Mouse (Mus musculus) thymus, postnatal 4 days (tissue): ENCODE measurements at regions not wholly inside any gene's neighbourhood (a gene's known extent, or its start where the extent isn't known, plus 50 kb on each side); places are given as distances from the start of the nearest gene placed in this dataset.
A peak's percentile ranks its signal among the peaks of the same experiment; 100 is the strongest.

ENCODE experiments used
- DNase-seq: peaks from one replicate; pipeline ENCODE4 v3.0.0; 2021

DNA sequence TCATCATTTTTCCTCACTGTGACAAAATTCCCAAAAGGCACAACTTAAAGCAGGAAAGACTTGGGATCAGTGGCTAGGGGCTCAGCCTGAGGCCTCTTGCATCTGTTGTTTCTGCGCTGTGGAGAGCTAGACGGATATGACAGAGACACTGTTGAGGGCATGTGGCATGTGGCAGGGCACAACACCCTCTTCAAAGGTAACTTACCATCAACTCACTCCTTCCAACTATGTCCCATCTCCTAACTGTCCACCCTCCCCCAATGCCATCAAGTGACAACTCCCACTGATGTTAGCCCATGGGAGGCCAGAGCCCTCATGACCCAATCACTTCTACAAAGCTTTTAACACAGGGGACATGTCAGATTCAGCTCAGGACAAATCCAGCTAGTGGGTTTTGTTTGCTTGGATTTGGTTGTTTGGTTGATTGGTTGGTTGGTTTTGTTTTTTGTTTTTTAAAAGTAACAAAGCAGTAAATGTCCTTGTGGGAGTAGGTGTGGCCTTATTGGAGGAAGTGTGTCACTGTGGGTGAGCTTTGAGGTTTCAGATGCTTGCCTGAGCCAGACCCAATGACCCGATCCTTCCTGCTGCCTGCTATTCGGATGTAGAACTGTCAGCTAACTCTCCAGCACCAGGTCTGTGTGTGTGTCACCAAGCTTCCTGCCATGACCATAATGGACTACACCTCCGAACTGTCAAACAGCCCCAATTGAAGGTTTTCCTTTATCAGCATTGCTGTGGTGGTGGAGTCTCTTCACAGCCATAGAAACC is 53.2 kb upstream of the Lef1 start:
- peak; percentile 41 for DNase-seq

DNA sequence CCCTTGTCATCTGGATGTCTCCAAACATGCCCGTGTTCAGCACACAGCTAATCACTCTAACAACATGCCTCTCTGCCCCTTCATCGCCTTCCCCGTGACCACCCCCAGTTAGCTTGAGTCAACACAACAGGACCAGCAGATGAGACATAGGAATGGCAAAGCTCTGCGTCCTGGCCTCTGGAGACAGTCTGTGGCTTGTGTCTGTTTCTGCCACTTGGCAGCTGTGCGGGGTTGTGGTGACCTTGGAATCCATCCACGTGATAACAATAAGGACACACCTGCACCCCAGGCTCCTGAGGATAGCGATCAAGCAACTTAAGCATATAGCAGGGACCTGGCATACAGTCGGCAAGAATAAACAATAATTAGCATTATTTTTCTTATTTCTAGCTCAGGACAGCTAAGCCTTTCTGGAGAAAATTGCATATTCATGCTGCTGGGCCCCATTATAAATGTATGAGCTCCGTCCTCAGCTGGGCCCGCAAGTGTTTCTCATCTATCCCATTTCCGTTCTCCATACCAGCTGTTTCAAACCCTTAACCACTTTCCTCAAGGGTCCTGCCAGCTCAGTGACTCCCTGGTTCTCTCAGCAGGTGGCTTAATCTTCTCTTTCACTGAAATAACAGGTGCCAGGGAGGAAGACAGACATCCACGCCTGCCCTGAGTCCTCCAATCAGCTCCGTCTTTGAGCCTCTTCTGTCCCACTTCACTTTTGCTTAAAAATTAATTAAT is 55.9 kb upstream of the Lef1 start:
- DNase-seq = peak; percentile 61

DNA sequence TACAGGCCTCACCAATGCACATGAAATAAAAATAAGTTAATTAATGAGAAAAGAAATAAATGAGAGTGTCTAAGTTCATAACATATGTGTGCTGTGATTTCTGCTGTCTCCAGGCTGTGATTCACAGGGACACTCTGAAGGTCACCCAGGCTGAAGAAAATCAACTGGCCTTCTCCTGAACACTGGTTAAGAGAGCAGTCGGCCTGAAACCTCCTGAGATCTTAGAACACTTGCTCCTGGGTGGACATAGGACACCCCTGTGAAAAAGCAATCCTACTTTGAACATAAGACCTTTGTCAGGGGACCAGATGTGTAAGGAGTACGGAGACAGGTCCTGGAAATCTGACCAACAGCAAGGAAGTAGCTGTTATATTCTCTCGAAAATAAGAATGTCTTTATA is 62.6 kb upstream of the Lef1 start:
- no peak for DNase-seq

DNA sequence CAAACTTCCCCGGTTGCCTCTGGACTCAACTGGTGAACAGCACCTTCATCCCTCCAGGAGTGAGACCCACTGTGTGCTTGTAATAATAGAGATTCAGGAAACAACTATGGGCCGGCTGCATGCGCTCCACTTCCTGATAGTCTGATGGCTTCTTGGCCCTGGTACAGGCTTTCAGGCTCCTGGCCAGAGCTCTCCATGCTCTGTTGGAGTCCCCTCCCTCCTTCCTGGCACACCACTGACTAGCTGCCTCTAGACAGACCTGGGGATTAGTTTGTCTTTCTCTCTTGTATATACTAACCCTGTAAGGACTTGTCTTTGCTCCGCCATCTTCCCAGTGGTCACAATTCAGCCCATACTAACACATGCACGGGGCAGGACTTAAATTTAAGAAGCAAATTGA is 63.9 kb upstream of the Lef1 start:
- DNase-seq = no peak

DNA sequence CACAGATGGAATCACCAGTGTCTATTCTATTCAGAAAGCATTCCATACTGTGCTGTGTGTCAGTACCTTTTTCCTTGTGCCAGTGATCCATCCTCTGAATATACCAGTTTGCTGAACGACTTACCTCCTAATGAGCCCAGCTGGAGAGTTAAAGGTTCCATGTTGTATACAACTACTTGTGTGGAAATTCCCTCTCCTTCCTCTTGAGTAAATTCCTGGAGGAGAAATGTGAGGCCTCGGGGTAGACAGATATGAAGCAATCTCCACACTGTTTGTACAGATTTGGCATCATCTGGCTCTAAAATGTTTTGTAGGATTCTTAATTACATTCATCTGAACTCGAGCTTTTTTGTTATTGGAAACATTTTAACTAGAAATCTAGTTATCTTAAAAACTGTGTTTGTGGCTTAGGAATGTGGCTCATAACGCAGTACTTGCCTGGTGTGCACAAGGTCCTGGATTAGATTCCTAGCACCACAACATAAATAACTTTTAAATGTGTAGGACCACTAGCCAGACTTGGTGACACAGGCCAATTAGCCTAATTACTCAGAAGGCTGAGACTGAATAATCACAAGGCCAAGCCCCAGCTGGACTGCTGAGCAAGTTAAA is 70.0 kb upstream of the Lef1 start:
- DNase-seq = no peak

DNA sequence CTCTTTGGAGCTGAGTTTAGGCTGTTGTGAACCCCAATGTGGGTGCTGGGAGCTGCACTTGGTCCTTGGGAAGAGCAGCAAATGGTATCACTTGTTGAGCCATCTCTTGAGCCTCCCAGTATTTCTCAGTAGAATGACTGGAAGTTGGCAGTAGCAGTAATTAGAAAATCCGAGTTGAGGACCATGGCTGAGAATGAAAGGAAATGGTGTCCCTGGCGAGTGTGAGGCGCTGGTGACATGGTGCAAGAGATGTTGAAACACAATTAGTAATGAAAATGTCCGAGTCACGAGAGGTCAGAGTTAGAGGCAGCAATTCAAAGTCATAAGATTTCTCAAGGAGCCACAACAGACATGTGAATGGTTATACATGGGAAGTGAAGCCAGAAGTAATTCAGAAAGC is 73.2 kb upstream of the Lef1 start:
- DNase-seq = no peak

DNA sequence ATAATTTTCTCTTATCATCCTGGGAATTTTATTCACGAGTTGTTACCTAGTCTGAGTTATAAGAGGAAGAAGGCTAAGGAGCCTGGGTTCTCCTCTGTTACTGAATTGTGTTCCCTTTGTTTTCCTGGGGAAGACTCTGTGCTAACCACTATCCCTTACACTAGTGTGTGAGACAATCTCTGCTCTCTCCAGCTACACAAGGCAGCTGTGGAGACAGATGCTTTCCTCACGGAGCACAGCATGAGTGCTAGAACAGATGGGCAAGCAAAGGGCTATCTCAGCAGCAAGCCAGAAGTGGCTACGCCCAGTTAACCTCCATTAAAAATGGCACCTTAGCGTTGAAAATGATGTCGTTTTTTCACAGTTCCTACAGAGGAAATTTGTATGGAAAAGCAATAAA is 75.5 kb upstream of the Lef1 start:
- no peak for DNase-seq

DNA sequence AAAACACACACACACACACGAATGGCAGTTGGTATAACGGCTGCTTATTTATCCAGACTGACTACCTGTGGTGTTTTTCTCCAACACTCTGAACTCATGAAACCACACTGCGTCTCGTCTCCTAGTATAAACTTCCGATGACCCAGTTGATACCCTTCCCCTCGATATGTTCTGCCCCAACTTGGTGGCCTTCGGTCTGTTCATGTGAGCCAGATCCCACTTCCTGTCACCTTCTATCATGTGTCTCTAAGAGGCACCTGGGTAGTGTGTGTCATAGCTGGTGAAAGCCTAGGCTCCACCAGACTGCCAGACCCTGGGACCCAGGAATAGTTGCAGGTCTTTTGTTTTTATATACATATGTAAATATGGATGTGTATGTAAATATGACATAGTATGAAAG is 83.9 kb upstream of the Lef1 start:
- DNase-seq = peak; percentile 46

DNA sequence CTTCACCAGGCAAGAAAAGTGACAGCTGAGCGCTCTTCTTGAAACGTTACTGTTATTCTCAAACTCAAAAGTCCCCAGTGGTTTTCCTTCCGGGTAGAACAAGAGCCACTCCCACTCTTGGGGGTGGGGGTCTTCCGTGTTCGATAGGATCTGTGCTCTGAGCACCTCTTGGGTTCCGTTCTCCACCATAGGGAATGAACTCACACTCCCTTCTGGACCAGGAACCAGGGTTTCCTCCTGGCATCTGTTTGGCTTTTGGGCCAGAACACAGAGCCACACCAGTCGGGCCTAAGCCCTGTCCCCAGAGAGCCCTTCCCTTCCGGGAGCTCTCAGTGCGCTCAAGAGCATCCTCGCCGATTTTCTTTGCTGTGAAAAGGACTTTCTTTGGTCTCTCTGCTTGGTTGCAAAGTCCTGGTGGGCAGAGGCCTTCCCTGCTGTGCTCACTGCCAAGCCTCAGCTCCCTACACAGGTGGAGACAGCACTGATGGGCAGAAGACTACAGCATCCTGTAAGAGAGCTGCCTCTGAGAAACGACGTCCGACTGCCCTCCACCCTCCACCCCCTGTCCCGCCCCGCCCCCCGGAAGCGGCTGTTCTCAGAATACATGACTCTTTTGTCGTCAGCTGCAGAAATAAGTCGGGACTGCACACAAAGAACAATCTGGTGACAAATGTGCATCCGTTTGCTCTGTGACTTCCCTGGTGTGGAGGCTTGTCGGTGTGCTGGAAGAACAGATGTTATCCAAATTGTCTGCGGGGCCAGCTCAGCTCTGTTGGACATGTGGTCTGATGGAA is 90.9 kb upstream of the Lef1 start:
- DNase-seq = peak; percentile 91

DNA sequence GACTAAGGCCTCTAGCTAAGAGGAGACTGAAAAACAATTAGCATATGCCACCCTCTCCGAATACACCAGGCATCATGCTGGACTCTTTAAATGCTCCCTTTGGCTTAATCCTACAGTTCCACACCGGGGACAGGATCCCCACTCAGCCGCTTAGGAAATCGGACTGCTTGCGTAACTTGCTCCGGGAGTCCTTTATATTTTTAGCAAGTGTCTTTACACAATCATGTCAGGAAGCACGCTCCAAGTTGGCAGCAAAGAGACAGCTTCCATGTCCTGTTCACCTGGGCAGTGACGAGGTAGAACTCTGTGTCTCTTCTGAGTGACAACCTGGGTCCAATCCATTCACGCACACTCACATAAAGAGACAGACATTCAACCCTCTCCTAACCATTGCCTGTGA is 92.4 kb upstream of the Lef1 start:
- no peak for DNase-seq

DNA sequence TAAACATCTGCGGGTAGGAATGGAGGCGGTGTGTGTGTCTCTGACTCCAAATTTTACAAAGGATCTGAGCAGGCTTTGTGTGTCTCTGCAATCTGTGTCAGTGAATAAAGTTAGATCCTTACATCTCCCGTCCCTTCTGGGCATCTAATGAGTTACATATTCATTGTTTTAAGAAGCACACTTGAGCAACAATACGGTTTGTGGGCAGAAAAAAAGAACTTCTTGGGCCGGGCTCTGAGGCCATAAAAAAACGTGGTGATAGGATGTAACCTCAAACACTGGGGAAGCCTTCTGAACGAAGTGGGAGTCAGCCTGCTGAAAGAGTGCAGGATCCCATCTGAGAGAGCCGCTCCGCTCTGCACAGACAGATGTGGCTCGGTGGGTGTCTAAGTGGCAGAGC is 94.2 kb upstream of the Lef1 start:
- DNase-seq = no peak

DNA sequence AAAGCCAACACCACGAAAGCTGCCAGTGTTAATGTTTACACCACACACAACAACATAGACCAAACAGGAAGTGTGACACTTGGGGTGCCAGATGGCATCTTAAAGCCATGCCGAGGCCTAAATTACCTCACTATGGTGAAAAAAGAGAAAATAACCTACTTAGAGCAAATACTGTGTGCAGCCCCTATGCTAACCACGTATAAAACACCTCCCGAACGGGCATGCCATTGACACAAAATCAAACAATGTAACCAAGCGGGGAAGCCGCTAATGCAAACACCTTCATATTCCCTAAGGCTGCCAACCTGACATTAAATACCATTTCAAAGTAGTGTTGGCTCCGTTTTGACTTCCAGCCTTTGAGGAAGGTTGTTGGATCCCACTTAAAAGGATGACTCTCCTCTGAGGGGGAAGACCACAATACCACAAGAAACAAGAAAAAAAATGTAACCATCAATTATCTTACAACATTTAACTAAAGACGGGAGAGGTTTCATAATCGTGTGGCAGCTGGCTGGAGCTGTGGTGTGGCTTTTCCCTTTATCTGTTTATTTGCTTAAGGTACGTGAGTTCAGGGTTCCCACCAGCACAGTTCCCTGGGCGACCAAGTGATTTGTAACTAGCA is 96.1 kb upstream of the Lef1 start:
- DNase-seq = no peak

DNA sequence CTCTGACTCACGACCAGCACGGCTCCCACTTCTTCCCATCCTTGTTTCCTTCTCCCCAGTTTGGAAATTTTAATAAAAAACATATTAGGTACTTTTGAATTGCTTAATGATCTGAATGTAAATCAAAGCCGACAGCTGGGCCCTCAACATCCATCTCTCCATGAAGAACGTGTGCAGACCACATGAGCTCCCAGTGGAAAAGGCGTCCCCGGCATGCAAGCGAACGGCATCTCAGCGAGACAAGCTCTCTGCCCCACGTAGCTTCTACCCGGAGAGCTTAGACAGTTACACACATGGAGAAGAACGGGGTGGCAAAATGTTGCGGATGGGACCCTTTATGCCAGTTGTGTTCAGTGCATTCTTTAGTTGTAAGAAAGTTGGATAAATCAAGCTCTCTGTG is 109.6 kb upstream of the Lef1 start:
- no peak for DNase-seq

DNA sequence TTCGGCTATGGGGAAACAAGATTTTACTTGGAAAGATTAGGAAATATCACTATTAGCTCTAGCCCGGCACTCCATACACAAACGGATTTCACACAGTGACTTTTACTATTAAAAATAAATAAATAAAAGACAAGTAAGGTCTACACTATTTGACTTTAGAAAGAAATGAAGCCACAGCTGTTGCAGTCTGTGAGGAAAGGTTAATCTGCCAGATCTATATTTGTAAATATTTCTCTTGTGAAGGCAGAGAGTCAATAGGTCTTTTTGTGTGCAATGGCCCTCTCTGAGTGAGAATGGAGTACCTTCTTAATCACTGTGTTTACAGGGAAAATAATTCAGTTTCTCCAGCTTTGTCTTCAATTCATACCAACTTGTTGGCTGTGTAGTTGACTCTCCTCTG is 110.0 kb upstream of the Lef1 start:
- DNase-seq = no peak

DNA sequence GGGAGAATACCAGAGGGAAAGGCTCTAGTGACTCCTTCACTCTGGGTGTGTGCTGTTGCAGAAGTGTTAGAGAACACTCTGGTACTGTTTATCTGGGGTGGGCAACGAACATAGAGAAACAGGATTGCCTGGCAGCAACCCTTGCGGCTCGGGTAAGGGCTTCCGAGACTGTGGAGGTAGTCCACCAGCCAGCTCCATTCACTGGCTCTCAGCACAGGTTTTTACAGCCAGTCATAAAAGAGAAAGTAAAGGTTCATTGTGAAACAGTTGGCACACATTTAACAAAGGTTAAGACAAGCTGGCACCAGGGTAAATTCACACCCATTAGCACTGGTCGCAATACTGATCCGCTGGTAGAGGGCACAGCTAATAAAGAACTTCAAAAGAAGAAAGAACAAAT is 110.5 kb upstream of the Lef1 start:
- no peak for DNase-seq

DNA sequence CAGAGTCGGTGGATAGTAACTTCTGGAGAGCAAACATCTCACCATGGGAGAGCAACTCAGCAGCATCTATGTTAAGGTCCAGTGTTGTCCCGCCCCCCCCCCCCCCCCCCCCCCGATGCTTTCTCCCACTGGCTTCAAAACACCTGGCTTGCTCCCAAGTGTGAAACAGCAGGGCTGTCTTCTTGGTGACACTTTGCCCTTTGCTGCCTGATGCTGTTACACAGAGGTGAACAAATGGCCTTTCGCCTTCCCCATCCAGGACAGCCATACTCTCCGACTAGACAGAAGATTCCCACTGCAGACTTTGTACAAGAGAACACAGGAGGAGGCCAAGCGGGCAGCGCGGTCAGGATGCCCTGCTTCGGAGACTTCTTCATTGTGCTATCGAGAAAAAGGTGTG is 111.8 kb upstream of the Lef1 start:
- DNase-seq = no peak

DNA sequence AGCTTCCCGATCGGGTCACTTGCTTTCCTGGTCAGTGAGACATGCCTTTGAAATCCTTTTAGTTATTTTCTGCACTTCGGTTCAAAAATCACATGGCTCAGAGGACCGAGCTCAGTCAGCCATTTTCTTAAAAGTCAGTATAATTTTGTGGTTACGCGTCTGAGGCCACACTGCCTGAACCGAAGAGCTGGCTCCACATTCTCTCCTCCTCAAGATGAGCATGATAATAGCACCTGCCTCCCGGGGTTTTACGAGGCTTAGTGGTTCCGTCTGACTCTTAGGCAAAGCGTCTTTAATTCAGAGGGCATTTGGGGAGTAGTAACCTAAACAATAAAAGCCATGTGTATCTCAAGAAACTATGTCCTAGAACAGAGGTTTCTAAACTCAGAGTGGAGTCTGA is 113.5 kb upstream of the Lef1 start:
- peak; percentile 30 for DNase-seq

DNA sequence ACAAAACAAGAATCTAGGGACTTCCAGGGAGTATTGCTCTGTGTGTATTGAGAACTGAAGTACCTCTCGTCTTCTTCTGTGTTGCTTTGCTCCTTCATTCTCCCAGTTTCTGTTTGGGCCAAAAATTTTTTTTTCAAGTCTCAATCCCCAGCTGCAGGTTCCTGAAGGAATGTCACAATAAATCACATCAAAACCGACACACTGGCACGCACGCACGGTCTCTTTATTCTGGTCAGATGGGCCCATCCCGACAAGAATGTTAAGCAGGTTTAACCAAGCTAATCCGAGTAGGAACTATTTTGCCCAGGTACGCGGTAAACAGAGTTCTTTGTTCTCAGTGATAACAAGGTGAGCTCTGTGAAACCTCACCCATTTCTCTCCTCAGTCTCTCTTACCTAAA is 118.3 kb upstream of the Lef1 start:
- DNase-seq = no peak

DNA sequence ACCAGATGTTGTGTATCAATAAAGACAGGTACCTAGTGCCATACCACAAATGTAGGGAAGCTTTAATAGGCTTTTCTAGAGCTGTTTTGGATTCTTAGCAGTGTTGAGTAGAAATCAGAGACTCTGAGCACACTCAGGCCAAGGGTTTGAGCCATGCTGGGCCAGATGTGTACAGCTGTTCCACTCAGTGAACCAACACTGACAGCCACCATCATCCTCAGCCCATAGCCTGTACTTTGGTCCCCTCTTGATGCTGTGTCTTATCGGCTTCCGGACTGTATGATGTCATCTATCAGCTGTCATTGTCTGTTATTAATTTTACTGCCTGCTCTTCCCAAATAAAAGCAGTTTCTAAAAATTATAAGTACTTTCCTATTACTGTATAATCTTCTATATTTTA is 123.6 kb upstream of the Lef1 start:
- no peak for DNase-seq

DNA sequence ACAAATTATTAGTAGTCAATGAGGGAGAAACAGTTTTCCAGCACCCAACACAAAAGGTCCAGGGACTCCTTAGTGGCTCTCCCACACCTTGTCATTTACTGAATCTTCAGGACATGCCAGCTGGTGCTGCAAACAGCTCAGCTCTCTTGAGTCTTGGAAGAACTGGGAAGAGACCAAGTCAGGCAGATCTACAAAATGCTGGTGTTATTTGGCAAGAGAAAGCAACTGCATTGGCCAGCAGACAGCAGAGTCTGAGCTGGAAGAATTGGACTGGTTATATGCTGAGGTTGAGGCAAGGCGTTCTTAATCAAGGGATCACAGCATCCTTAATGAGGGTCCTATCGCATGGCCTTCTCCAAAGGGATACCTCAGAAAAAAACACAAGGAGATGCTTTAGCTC is 124.2 kb upstream of the Lef1 start:
- DNase-seq = no peak

DNA sequence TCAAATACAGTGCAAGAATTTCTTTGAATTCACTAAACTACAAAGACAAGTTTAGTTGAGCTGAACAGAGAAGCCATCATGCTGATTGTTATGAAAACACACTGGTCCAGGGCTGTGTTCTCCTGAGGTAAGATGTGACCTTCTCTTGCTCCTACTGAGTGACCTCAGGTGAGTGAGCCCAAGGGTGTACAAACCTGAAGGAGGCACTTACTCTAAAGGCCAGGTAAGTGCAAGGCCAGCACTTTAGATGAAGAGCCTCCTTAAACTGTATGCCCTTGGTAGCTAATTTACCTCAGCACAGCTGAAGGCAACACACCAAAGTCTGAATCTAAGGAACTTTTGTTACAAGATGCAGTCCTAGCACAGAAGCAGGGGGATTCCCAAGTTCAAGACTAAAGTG is 128.7 kb upstream of the Lef1 start:
- DNase-seq = no peak

DNA sequence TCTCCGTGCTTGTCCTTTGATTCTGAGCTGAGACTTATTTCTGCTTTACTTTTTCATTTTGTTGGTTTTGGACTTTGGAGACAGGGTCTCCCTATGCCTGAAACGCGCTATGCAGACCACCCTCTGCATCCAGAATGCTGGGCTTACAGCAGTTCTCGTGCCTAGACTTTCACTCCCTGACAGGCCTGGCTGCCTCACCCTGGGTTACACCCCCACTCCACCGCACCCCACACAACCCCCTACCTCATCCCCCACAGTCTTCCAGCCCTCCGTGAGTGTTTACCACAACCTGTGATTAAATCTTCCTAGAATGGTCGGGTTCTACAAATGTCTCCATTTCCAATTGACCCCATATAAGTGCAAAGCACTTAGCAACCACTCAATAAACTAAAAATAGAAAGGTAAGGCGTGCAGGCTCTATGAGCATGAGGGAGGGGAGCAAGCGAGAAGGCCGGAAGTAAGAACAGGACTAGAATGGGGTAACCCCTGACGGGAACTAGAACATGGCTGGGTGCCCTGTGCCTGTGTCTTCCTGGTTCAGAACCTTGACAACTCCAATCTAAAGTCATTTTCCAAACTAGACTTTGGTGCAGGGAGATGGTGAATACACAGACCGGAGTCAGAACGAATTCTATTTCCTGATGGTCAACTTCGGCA is 131.2 kb upstream of the Lef1 start:
- peak; percentile 60 for DNase-seq
